ENCODE assay signal across 7 mouse cellular contexts in the genomic region with DNA sequence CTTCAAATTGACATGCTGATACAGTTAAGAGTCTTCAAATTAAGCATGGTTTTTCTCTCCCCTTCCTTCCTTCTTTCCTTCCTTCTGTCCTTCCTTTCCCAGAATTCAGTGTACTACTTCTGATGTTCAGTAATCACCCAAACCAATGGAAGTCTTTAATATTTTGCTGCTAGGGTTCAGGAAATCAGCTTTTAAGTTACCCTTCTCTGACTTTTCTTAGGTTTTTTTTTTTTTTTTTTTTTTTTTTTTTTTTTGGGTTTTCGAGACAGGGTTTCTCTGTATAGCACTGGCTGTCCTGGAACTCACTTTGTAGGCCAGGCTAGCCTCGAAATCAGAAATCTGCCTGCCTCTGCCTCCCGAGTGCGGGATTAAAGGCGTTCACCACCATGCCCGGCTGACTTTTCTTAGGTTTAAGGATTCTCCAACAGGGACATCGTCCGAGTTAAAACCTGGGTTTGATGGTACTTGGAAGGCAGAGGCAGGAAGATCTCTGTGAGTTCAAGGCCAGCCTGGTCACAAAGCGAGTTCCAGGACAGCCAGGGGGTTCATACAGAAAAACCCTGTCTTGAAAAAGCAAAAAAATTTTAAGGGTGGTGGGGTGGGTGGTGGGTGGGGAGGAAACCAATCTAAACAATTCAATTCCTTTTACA. TPM values are rescaled to one million over a fixed set of nuclear protein-coding genes. Genes with fewer than 3 reads are reported as not detected.
A peak's percentile ranks its signal among the peaks of the same experiment; 100 is the strongest.
DNase-seq lines count a peak whose midpoint lies in the region; ATAC-seq lines count a peak whose summit lies in the region.

No protein-coding gene starts in this region.

- peak overlapping the region; percentile 69; the same call in 1 of the 2 replicates for H3K4me3 ChIP-seq in embryonic facial prominence, embryonic 13.5 days
- peak overlapping the region; percentile 99 for H3K4me3 ChIP-seq in hindbrain, embryonic 13.5 days
- H3K4me3 ChIP-seq in midbrain, embryonic 16.5 days (ENCODE audit: low read depth, low read length) = peak overlapping the region; percentile 53

- H3K27me3 ChIP-seq in embryonic facial prominence, embryonic 13.5 days = no peaks in the 10 kb centered on the region
- no peaks in the 10 kb centered on the region for H3K27me3 ChIP-seq in hindbrain, embryonic 13.5 days
- no peaks in the 10 kb centered on the region for H3K27me3 ChIP-seq in midbrain, embryonic 16.5 days (ENCODE audit: control insufficient read depth, insufficient read depth, low read depth, low read length)

- peaks cover 23% of the 10 kb centered on the region for H3K4me1 ChIP-seq in embryonic facial prominence, embryonic 13.5 days
- peaks cover 27% of the 10 kb centered on the region for H3K4me1 ChIP-seq in hindbrain, embryonic 13.5 days (replicated peaks)
- H3K4me1 ChIP-seq in midbrain, embryonic 16.5 days (ENCODE audit: control insufficient read depth, insufficient read depth, low read length) = peaks cover 26% of the 10 kb centered on the region

- 0 out of 2 replicates have a peak overlapping the region, but pooled peaks have one; percentile 47 for H3K9ac ChIP-seq in embryonic facial prominence, embryonic 13.5 days
- peak overlapping the region; percentile 3; the same call in 1 of the 2 replicates for H3K9ac ChIP-seq in hindbrain, embryonic 13.5 days
- H3K9ac ChIP-seq in midbrain, embryonic 16.5 days (ENCODE audit: low read depth, low read length) = no peak overlapping the region; the same call in 1 of the 2 replicates

- H3K4me2 ChIP-seq in embryonic facial prominence, embryonic 13.5 days = peak overlapping the region; percentile 96
- peak overlapping the region; percentile 85 for H3K4me2 ChIP-seq in hindbrain, embryonic 13.5 days
- peak overlapping the region; percentile 35 for H3K4me2 ChIP-seq in midbrain, embryonic 16.5 days (ENCODE audit: low read length)

- no peaks in the 10 kb centered on the region for H3K9me3 ChIP-seq in embryonic facial prominence, embryonic 13.5 days
- H3K9me3 ChIP-seq in hindbrain, embryonic 13.5 days = no peaks in the 10 kb centered on the region
- no peaks in the 10 kb centered on the region for H3K9me3 ChIP-seq in midbrain, embryonic 16.5 days (replicated peaks; ENCODE audit: control insufficient read depth, low read length, poor library complexity, severe bottlenecking)

- no peak for ATAC-seq in embryonic facial prominence, embryonic 13.5 days (ENCODE audit: insufficient number of reproducible peaks, insufficient read depth, low FRiP score, low TSS enrichment, low read depth)
- ATAC-seq in hindbrain, embryonic 13.5 days (ENCODE audit: low FRiP score) = no peak
- no peak for ATAC-seq in midbrain, embryonic 16.5 days
- ATAC-seq in megakaryocyte-erythroid progenitor cell, adult 5-6 weeks (replicated peaks; ENCODE audit: low FRiP score, low TSS enrichment, poor library complexity, severe bottlenecking) = no peak

- peak; percentile 10 for DNase-seq in kidney, postnatal 10 days
- DNase-seq in kidney, postnatal 4 days = no peak
- DNase-seq in c-Kit-positive CD71-positive TER-119-positive erythroid progenitor cells, embryonic 14.5 days (ENCODE audit: low spot score) = no peak

- no peak overlapping the region for H3K27ac ChIP-seq in embryonic facial prominence, embryonic 13.5 days
- no peak overlapping the region for H3K27ac ChIP-seq in hindbrain, embryonic 13.5 days
- no peak overlapping the region for H3K27ac ChIP-seq in midbrain, embryonic 16.5 days (ENCODE audit: low read length)

- WGBS in embryonic facial prominence, embryonic 13.5 days = 91% methylated on average over 9 of the region's 9 CpGs
- 95% methylated on average over 9 of the region's 9 CpGs for WGBS in hindbrain, embryonic 13.5 days
- 92% methylated on average over 8 of the region's 9 CpGs for WGBS in midbrain, embryonic 16.5 days

- H3K36me3 ChIP-seq in embryonic facial prominence, embryonic 13.5 days = no peaks in the 10 kb centered on the region
- no peaks in the 10 kb centered on the region for H3K36me3 ChIP-seq in hindbrain, embryonic 13.5 days
- no peaks in the 10 kb centered on the region for H3K36me3 ChIP-seq in midbrain, embryonic 16.5 days (ENCODE audit: control insufficient read depth, insufficient read depth, low read length)

RNA-seq across cellular contexts. Expression of a gene that starts 0.9 kb away (rescaled TPM):
- 37.5 and 45.9 TPM in 2 replicates for polyA plus RNA-seq in embryonic facial prominence, embryonic 13.5 days (2015; fragmentation: Nextera tagmentation; extraction: Ambion mirVana)
- 35.5 and 37.8 TPM in 2 replicates for polyA plus RNA-seq in hindbrain, embryonic 13.5 days (2015; fragmentation: Nextera tagmentation; extraction: Ambion mirVana)
- polyA plus RNA-seq in midbrain, embryonic 16.5 days (2015; fragmentation: Nextera tagmentation; extraction: Ambion mirVana) = 30.3 and 32.1 TPM in 2 replicates
- total RNA-seq in megakaryocyte-erythroid progenitor cell, adult 5-6 weeks (2014; fragmentation: Nextera tagmentation) = 97.2 and 106 TPM in 2 replicates
- total RNA-seq in megakaryocyte-erythroid progenitor cell, adult 5-6 weeks (2017) = 35.0 and 77.3 TPM in 2 replicates

RNA-seq across cellular contexts. Expression of a gene that starts 24.5 kb away (rescaled TPM):
- polyA plus RNA-seq in embryonic facial prominence, embryonic 13.5 days (2015; fragmentation: Nextera tagmentation; extraction: Ambion mirVana) = 14.4 and 16.3 TPM in 2 replicates
- polyA plus RNA-seq in hindbrain, embryonic 13.5 days (2015; fragmentation: Nextera tagmentation; extraction: Ambion mirVana) = 30.9 and 32.6 TPM in 2 replicates
- 37.9 and 38.4 TPM in 2 replicates for polyA plus RNA-seq in midbrain, embryonic 16.5 days (2015; fragmentation: Nextera tagmentation; extraction: Ambion mirVana)
- total RNA-seq in megakaryocyte-erythroid progenitor cell, adult 5-6 weeks (2014; fragmentation: Nextera tagmentation) = 39.2 and 51.6 TPM in 2 replicates
- 38.8 and 48.6 TPM in 2 replicates for total RNA-seq in megakaryocyte-erythroid progenitor cell, adult 5-6 weeks (2017)

RNA-seq across cellular contexts. Expression of a gene that starts 24.5 kb away (rescaled TPM):
- 161 and 174 TPM in 2 replicates for polyA plus RNA-seq in embryonic facial prominence, embryonic 13.5 days (2015; fragmentation: Nextera tagmentation; extraction: Ambion mirVana)
- polyA plus RNA-seq in hindbrain, embryonic 13.5 days (2015; fragmentation: Nextera tagmentation; extraction: Ambion mirVana) = 111 and 113 TPM in 2 replicates
- polyA plus RNA-seq in midbrain, embryonic 16.5 days (2015; fragmentation: Nextera tagmentation; extraction: Ambion mirVana) = 75.7 and 82.0 TPM in 2 replicates
- total RNA-seq in megakaryocyte-erythroid progenitor cell, adult 5-6 weeks (2014; fragmentation: Nextera tagmentation) = 234 and 237 TPM in 2 replicates
- total RNA-seq in megakaryocyte-erythroid progenitor cell, adult 5-6 weeks (2017) = 147 and 211 TPM in 2 replicates

Comparison
In these comparisons a context has a peak if more than half of its experiments do, and no peak if none do; other contexts are left out.
1. H3K4me2 ChIP-seq: peak in every context shown above with its lines; median percentile 96 in embryonic facial prominence, embryonic 13.5 days; 85 in hindbrain, embryonic 13.5 days; 35 in midbrain, embryonic 16.5 days.